Mouse (Mus musculus) urinary bladder, postnatal 10 days (tissue): Measurements from ENCODE around the gene Gfral.
"Not testable (repeated sequence)": the region's sequence is repeated elsewhere in the genome, so short reads cannot be mapped to it uniquely, and the experiment has no call there.

ENCODE experiments used
- DNase-seq: peaks from one replicate; pipeline ENCODE4 v3.0.0; 2022; ENCODE audit warnings: low spot score

Gfral gene

DNA sequence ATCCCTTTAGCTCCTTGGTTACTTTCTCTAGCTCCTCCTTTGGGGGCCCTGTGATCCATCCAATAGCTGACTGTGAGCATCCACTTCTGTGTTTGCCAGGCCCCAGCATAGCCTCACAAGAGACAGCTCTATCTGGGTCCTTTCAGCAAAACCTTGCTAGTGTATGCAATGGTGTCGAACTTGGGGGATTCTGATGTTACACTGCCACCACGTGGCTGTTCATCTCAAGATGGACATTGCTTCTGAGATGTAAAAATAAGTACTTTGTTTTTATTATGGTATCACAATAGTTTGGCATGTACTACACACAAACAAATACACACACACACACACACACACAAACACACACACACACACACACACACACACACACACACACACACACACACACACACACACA lies 90.6 kb downstream of the Gfral start:
- DNase-seq: not testable (repeated sequence)
